Mouse (Mus musculus) layer of hippocampus, adult 9-11 months (tissue): Measurements from ENCODE around the gene Rbmxl2.

Experiments used
- DNase-seq: peaks from one replicate; pipeline ENCODE4 v3.0.0; 2022

Rbmxl2 gene

DNA sequence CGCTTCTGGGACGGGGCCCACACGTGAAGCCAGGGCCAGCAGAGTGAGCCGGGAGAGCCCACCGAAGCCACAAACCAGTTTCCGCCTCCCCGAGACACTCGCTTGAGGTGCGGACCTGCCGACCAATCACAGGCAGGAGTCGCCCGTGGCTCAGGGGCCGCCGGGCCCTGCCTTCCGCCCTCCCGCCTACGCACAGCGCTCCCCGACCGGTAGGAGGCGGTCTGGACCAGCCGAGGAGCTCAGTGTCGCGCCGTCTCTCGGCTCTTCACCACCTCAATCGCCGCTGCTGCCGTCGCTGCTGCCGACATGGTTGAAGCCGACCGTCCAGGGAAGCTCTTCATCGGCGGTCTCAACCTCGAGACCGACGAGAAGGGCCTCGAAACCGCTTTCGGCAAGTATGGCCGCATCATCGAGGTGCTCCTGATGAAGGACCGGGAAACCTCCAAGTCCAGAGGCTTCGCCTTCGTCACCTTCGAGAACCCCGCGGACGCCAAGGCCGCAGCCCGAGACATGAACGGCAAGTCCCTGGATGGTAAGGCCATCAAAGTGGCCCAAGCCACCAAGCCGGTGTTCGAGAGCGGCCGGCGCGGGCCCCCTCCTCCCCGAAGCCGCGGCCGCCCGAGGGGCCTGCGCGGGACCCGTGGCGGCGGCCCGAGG lies at the start of gene Rbmxl2:
Gene Rbmxl2, plus strand, starts transcription at position 242 of the 657 bp plus-strand sequence.
- no peak for DNase-seq

DNA sequence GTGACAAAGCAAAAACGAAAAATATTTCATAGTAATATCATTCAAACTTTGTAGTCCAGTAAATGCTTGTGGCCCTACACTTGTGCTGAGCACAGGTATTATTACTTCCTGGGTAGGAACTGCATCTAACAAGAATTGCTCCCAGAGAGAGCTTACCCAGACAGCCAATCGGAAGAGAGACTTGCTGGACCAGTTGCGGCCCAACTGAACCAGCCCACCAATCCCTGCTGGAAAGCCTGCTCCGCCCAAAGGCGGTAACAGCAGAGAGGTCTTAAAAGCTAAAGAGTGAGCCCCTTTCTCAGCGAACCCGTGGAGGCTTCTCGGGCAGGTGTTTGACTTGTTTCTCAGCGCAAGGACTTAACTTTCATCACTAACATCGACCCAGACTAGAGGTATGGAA lies 42.6 kb upstream of the Rbmxl2 start, which contains the start of gene Nlrp14:
Gene Nlrp14, plus strand, starts transcription at position 301 of the 400 bp plus-strand sequence.
- DNase-seq: no peak

DNA sequence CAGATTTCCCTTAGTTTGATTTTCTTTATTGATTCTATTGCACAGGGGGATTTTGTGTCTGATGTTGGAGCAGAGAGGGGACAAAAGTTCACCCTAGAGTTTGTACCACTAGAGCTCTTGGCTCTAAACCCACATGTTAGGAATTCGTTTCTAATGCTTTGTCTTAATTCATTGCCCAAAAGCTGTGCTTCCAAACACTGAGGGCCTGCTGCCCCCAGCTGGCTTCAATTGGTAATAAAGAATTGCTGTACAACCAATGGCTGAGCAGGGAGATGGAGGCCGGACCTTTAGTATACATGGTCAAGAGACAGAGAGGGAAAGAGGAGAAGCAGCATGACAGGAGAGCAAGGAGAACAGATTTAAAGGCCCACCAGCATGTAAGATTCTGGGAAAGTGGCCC lies 28.8 kb upstream of the Rbmxl2 start:
- no peak for DNase-seq

DNA sequence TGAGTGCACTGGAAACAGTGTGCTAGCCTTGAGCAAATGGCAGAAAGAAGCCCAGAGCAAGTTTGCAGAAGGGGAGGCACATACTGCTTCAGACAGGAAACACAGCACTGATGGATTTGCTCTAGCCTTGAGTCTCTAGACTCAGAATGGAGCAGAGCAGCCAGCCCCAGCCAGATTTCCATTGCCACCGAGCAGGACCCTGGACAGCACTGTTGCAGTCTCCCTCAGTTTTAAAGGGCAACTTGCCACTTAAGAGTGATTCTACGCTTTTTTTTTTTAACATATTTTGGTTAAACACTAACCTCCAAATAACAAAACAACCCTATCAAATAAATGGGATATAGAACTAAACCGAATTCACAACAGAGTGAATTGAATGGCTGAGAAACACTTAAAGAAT lies 7.4 kb upstream of the Rbmxl2 start:
- DNase-seq: no peak

DNA sequence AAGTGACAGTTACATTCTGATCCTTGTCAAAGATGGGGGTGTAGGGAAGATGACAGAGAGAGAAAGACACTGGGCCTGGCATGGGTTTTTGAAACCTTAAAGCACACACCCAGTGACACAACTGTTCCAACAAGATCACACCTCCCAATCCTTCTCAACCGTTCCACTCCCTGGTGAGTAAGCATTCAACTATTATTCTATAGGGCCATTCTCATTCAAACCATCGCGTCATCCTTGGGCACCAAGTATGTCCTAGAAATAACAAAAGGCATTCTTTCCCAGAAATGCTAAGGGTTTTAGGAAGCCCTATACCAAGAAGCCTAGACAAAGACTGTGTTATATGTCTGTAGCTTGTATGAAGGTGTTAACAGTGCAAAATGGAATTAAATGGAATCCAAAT lies 1.4 kb upstream of the Rbmxl2 start:
- no peak for DNase-seq

DNA sequence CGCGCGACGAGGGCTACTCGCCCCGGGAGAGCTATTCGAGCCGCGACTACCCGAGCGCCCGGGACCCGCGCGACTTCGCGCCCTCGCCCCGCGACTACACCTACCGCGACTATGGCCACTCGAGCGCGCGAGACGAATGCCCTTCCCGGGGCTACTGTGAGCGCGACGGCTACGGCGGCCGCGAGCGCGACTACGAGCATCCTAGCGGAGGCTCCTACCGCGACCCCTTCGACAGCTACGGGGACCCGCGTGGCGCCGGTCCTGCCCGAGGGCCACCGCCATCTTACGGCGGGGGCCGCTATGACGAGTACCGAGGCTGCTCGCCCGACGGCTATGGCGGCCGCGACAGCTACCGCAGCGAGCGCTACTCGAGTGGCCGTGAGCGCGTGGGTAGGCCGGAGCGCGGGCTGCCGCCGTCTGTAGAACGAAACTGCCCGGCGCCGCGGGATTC lies 906 bp downstream of the Rbmxl2 start:
- no peak for DNase-seq

DNA sequence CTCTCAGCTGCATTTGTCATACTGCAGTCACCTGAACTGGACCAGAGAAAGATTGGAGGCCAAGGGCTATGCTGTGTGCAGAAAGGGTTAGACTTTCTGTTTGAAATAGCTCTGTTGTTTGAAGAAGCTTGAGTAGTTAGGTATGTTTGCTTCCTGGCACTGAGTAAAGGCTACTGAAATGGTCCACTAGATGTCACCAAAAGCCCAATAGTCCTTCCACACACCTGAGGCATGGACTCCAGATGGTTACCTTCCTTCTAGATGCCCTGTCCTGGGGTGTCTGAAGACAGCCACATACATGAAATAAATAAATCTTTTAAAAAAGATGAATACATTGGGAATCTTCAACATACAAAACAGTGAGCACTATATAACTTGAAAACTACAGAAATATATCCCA lies 6.5 kb downstream of the Rbmxl2 start:
- DNase-seq: no peak

DNA sequence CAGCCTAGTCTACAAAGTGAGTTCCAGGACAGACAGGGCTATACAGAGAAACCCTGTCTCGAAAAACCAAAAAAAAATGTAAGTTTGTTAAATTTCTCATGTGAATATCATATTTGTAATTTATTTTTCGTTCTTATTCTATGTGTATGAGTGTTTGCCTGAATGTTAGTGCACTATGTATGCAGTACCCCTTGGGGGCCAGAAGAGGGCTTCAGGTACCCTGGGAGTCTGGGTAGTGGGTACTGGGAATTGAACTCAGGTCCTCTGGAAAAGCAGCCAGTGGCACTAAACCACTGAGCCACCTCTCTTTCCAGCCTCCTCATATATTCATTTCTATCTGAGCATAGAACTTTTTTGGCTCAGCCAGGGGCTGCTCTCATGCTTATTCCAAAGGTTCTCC lies 7.6 kb downstream of the Rbmxl2 start:
- DNase-seq: no peak

DNA sequence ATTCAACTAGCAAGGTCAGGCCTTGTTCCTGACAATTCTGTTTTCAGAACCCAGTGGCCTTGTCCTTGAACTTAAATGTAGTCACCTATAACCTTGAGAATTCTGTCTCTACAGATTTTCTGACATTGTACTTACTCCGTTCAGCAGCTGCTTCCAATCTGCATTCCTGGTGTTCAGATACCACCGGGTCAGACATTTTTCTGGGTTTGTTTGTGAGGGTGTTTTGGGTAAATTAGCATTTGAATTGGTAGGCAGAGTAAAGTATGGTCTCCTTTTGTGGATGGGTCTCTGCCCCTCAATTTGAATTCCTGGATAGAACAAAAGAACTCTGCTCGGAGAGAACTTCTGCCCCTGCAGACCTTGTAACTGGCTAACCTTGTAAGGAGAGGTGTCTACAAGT lies 27.6 kb downstream of the Rbmxl2 start:
- no peak for DNase-seq

DNA sequence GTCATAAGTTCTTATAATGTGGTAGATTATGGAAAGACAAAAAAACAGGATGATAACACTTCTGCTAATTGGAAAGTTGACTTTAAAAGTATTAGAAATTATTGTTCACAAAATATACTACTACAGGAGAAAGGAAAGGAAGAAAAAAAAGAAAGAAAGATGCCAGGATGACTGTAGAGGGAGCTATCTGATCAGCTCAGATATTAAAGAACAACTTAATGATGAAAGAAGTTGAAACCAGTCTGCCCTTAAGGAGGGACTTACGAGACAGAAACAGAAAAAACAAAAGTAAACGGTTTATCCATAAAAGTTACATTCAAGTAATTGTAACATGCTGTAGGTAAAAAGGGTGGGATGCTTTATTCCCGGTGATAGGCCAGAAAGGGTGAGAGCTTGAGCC lies 28.3 kb downstream of the Rbmxl2 start:
- DNase-seq: no peak

DNA sequence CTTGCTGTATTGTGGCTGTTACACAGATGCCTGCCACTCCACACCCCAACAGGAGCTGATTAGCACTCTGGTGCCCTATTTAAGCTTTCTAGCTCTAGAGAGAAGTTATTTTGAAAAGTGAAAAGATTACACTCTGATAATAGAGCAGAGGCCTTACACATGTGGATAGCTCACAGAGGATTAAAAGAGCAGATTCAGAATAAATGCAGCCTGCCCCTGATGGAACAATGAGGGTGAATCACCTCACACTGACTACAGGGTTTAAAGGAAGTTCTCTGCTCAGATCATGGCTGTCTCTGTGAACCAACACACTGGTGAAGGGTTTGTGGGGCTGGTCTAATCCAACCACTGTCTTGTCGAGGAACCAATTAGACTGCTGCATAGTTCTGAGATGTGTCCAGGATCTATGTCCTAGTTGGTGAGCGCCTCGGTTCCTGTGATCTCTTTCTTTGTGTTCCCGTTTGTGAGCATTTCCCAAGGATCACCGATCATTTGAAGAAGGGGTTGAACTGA lies 32.2 kb downstream of the Rbmxl2 start:
- DNase-seq: no peak

DNA sequence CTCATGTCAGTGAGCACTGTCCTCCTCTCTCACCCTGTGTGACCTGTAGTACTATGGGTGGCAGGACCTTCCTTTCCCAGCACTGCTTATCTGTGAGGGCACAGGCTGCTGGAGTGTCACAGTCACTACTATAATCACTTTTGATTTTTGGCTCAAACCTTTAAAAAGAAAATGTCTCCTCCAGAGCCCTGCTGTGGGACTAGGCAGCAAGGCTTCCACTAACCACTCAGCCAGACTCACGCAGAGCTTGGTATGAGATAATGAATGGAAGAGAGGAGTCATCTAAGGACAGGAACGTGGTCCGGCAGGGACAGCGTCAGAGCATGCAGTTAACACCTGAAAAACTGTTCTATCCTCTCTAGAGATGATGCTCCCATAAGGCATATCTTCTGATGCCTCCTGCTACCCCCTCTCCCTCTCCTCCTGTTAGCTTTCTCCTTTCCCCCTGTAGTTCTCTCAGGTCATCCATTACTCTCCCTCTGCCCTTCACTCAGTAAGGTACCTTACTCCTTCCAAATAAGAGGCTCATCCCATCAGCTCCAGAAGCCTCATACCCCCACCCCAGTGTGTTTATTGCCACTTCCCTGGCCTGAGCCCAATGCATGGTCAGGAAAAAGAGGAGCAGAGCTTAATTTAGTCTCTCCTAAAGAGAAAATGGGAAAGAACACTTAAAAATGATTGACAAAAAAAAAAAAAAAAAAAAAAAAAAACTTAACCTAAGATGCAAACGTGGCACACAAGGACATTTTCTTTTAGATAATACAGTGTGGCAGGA lies 41.2 kb downstream of the Rbmxl2 start:
- no peak for DNase-seq

DNA sequence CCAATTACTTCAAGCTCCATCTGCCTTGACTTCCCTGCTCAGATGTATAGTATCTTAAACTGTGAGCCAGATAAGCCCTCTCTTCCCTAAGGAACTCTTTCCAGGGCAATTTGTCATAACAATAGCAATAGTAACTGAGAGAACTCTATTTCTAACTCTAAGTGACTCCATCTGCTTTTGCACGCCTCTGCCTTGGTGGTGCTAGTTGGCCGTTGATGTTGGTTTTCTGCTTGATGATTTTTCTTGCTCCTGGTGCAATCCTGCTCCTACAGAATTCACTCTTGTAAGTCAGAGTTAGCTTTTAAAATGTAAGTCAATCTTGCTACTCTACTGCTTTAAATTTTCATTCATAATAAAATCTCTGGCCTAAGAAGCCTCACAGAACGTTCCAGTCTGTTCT lies 44.1 kb downstream of the Rbmxl2 start:
- DNase-seq: no peak

DNA sequence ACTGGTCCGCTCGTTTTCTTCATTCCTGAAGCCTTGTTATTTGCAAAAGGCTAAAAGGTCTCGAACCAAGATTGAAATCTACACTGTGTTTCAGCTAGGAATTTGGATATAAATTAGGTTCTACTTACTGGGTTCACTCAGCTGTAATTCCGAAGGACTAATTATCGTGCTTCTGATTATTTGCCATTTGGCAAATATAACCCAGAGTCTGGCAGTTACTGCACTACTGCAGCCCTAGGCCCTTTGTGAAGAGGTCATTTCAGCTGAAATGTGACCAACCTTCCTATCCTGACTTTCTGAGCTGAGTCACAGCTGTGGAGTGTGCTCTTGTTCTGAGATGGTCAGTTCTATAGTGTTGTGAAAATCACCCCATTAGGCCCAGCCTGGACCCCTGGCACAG lies 50.7 kb downstream of the Rbmxl2 start:
- no peak for DNase-seq
